In the genomic region with DNA sequence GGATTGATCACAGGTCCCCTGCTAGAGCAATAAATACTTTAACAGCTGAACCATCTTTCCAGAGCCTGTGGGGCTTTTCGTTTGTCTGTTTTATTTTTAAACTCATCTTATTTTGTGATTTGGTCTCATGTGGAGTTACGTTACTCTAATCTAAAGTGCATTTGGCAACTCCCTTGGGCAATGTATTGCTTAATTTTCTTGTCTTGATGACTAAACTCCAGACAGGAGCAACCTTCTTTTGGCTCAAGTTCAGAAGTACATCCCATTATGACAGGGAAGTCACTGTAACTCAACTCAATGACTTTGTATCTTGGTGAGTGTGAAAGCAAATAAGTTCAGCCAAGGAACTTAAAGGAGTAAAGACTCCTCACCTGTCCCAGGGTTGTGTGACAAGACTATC, we compare ENCODE assay signal across 35 mouse cellular contexts. TPM values are rescaled to one million over a fixed set of nuclear protein-coding genes. Genes with fewer than 3 reads are reported as not detected.
DNase-seq lines count a peak whose midpoint lies in the region; ATAC-seq lines count a peak whose summit lies in the region.
"Had no signal": no experiment of that assay in that cellular context is flagged by ENCODE, and none has a peak within 500 bp of the region (broad histone marks: within the 10 kb centered on the region; RNA-seq: fewer than 3 reads in every experiment).

No protein-coding gene starts in this region.

- H3K36me3 ChIP-seq in midbrain, embryonic 10.5 days: no peaks in the 10 kb centered on the region
- H3K36me3 ChIP-seq: embryonic facial prominence, embryonic 12.5 days; heart, embryonic 10.5 days; heart, embryonic 15.5 days; hindbrain, embryonic 12.5 days; limb, embryonic 10.5 days; limb, embryonic 15.5 days; liver, embryonic 13.5 days; neural tube, embryonic 12.5 days had no signal

- no peak overlapping the region for H3K27ac ChIP-seq in midbrain, embryonic 10.5 days (replicated peaks)
- H3K27ac ChIP-seq: embryonic facial prominence, embryonic 12.5 days; heart, embryonic 10.5 days; heart, embryonic 15.5 days; hindbrain, embryonic 12.5 days; kidney, postnatal 0 days; limb, embryonic 10.5 days; limb, embryonic 15.5 days; liver, embryonic 13.5 days; macrophage; neural tube, embryonic 12.5 days; stomach, postnatal 0 days had no signal

- H3K9me3 ChIP-seq in midbrain, embryonic 10.5 days (replicated peaks): no peaks in the 10 kb centered on the region
- H3K9me3 ChIP-seq: embryonic facial prominence, embryonic 12.5 days; heart, embryonic 10.5 days; heart, embryonic 15.5 days; hindbrain, embryonic 12.5 days; limb, embryonic 10.5 days; limb, embryonic 15.5 days; liver, embryonic 13.5 days; neural tube, embryonic 12.5 days had no signal

- ATAC-seq in megakaryocyte, adult 5-6 weeks (ENCODE audit: poor library complexity, severe bottlenecking): peak; percentile 52
- ATAC-seq: forebrain, postnatal 0 days; intestine, embryonic 16.5 days; midbrain, embryonic 16.5 days had no signal

- no peak overlapping the region for H3K4me3 ChIP-seq in midbrain, embryonic 10.5 days
- H3K4me3 ChIP-seq: embryonic facial prominence, embryonic 12.5 days; heart, embryonic 10.5 days; heart, embryonic 15.5 days; hindbrain, embryonic 12.5 days; limb, embryonic 10.5 days; limb, embryonic 15.5 days; liver, embryonic 13.5 days; neural tube, embryonic 12.5 days had no signal

- no peaks in the 10 kb centered on the region for H3K27me3 ChIP-seq in midbrain, embryonic 10.5 days (ENCODE audit: low read depth, poor library complexity, severe bottlenecking)
- H3K27me3 ChIP-seq: CH12.LX; embryonic facial prominence, embryonic 12.5 days; heart, embryonic 15.5 days; hindbrain, embryonic 12.5 days; limb, embryonic 15.5 days; liver, embryonic 13.5 days; neural tube, embryonic 12.5 days had no signal

- peak; percentile 28 for DNase-seq in lung, postnatal 36 days
- no peak for DNase-seq in lung, postnatal 4 days
- DNase-seq in adipocyte (ENCODE audit: low spot score): peak; percentile 70
- DNase-seq in gastrocnemius, adult 8-10 months (ENCODE audit: low spot score in 2 of 2): no peak
- no peak for DNase-seq in right cerebral cortex, postnatal 4 days
- DNase-seq in midbrain, embryonic 10.5 days (ENCODE audit: low spot score): no peak
- DNase-seq: adrenal gland, adult 2 months; B cell, adult 2 months; cerebellum, adult 11 months; cerebellum, adult 9-10 months; embryo, embryonic 11 days; forebrain, postnatal 0 days; gastrocnemius, postnatal 10 days; heart, postnatal 36 days; kidney, adult 8-10 months; kidney, postnatal 4 days; liver, embryonic 13.5 days; lung, adult 2 months; right cerebral cortex, adult 18-20 months; thymus, adult 18-20 months; thymus, postnatal 25 days had no signal

- 87% methylated on average over 2 of the region's 2 CpGs for WGBS in midbrain, embryonic 10.5 days

- no peaks in the 10 kb centered on the region for H3K4me1 ChIP-seq in midbrain, embryonic 10.5 days
- H3K4me1 ChIP-seq: embryonic facial prominence, embryonic 12.5 days; hindbrain, embryonic 12.5 days; limb, embryonic 15.5 days; liver, embryonic 13.5 days; neural tube, embryonic 12.5 days had no signal

RNA-seq across cellular contexts. Expression of a gene that starts 55.3 kb away (rescaled TPM):
- 15.6 and 19.2 TPM in 2 replicates for total RNA-seq in megakaryocyte, adult 5-6 weeks (2015)
- 14.5 and 19.2 TPM in 2 replicates for total RNA-seq in megakaryocyte, adult 5-6 weeks (2017)
- total RNA-seq in gastrocnemius, adult 8-10 months (2022): 10 to 100 TPM in 1 of 4 experiments, 1 to 10 TPM in 3; 7.0 to 10.8 (median 7.6) TPM
- polyA plus RNA-seq in midbrain, embryonic 10.5 days (2016; fragmentation: Nextera tagmentation; extraction: Ambion mirVana): 25.8 and 26.7 TPM in 2 replicates

Comparison
In these comparisons a context has a peak if more than half of its experiments do, and no peak if none do; other contexts are left out.
1. DNase-seq: peak in lung, postnatal 36 days (single experiment) and adipocyte (single experiment); none in lung, postnatal 4 days (0 of 2), gastrocnemius, adult 8-10 months (0 of 2), right cerebral cortex, postnatal 4 days (single experiment) and midbrain, embryonic 10.5 days (single experiment).